Mouse (Mus musculus): ENCODE results near the gene Gm45021.

Gene Gm45021

DNA sequence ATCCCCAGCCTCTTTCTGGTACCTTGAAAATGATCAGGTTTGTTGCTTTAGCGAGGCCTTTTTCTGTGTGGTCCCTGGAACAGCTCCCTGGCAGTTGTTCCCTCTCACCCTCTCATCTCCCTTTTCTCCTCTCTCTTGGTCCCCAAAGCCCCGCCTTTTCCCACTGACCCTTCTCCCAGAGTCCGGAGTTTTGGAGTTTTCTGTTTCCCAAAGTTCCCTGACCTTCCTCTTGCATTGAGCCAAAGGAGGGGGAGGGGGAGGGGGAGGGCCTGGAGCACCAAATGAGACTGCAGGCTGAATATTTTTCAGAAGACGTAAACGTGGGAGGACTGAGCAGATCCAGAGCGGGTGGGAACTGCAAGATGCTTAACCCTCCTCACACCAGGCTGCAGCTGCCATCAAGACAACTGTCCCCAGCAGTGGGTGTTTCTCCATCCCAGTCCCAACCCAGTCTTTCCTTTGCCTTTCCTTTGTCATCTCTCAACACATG, 16.8 kb upstream of the Gm45021 start, which contains the start of gene Rarres2:
Gene Rarres2 (minus strand): TSS at position 218 of the 490 bp plus-strand sequence.
- peak; percentile 64 for DNase-seq (ENCODE audit: low spot score)

DNA sequence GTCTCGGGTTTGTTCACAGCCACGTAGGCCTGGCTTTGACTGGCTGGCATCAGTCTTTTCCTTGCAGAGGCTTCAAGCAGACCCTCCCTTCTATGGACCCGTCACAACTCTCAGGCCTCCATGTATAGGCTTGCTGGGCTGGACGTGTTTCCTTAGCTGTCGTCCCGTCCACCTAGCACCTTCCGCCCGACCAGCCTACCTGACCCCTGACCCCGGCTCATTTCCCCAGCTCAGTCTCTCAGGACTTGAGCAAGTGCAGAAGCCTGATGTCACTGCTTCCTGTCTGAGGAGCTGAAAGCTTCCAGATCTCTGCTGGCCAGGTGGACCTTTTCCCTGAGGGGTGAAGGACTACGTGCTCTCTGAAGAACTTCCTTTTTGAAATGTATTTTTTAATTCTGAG, 16.1 kb upstream of the Gm45021 start:
- DNase-seq (ENCODE audit: low spot score), result no peak

DNA sequence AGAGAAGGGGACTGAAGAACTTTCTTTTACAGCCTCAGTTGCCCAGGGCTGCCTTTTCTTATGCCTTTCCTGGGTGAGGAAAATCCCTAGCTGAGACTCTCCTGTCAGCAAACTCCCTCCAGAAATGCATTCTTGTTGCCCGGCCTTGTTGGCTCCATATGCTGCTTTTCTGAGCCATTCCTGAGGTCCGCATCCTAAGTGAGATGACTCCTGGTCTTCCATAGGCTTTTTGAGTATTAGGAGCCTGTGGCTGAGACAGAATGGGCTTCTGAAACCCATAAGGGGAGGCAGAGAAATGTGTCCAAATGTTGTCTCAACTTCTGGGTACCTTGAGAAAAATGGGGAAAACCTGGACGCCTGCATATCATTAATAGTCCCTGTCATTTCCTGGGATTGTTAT, 15.4 kb upstream of the Gm45021 start:
- DNase-seq (ENCODE audit: low spot score), result no peak

GRCm38 (mm10) chr6:48578736-48579135, 10.7 kb upstream of the Gm45021 start:
- DNase-seq (ENCODE audit: low spot score), result no peak

- peak; percentile 55 for DNase-seq (ENCODE audit: low spot score)
These were observed 10.2 kb upstream of the Gm45021 start for GRCm38 (mm10) chr6:48579215-48579648.

- no peak for DNase-seq (ENCODE audit: low spot score)
These were observed 8.2 kb upstream of the Gm45021 start for GRCm38 (mm10) chr6:48581257-48581656.

GRCm38 (mm10) chr6:48582037-48582436, 7.4 kb upstream of the Gm45021 start:
- DNase-seq (ENCODE audit: low spot score), result peak; percentile 48

GRCm38 (mm10) chr6:48591221-48591845, 1.9 kb downstream of the Gm45021 start:
- DNase-seq (ENCODE audit: low spot score), result no peak

- no peak for DNase-seq (ENCODE audit: low spot score)
These were observed 2.5 kb downstream of the Gm45021 start for GRCm38 (mm10) chr6:48591871-48592270.

GRCm38 (mm10) chr6:48593158-48594042, 4.0 kb downstream of the Gm45021 start, which contains the start of the genes Repin1 and Gm44965:
Gene Repin1, plus strand, starts transcription at chr6:48593883.
Gene Gm44965, plus strand, starts transcription at chr6:48593941.
- peak; percentile 89 for DNase-seq (ENCODE audit: low spot score)

DNA sequence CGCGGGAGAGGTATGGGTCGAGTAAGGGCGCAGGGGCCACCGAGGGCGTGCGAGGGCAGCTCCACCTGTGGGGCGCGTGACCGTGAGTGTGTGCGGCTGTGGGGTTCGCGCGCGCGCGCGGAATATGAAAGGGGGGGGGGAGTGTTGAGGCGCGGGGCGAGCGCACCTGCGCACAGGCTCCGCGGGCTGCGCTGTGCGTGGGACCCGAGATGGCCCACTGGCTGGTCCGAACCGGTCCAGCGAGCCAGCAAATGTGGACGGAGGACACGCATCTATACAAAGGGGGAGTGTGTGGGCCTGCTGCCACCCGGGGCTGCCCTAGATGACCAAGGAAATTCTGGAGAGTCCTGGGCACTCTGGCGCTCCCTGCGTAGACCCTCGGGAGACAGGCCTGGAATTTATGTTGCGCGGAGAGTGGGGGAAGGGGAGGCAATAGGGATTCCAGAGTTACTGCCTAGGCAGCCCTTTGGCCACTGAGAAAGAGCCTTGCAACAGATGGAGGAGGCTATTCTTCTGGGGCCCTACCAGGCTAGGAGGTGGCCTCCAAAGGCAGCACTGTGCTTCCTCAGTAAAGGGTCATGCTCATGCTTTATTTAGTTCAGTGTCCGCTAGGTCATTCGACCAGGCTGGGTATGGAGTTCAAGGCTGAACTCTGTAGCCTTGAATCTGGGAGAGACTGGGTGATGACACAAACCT, 4.8 kb downstream of the Gm45021 start:
- no peak for DNase-seq (ENCODE audit: low spot score)

- no peak for DNase-seq (ENCODE audit: low spot score)
These were observed 5.9 kb downstream of the Gm45021 start for GRCm38 (mm10) chr6:48595278-48595677.

DNA sequence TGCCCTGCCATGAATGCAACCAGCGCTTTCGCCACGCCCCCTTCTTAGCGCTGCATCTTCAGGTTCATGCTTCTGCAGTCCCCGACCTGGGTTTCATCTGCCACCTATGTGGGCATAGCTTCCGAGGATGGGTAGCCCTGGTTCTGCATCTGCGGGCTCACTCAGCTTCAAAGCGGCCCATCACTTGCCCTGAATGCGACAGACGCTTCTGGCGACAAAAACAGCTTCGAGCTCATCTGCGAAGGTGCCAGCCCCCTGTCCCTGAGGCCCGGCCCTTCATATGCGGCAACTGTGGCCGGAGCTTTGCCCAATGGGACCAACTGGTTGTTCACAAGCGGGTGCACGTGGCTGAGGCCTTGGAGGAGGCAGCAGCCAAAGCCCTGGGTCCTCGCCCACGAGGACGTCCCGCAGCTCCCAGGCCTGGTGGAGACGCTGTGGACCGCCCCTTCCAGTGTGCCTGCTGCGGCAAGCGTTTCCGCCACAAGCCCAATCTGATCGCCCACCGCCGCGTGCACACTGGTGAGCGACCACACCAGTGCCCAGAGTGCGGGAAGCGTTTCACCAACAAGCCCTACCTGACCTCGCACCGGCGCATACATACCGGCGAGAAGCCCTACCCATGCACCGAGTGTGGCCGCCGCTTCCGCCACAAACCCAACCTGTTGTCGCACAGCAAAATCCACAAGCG, 7.3 kb downstream of the Gm45021 start:
- no peak for DNase-seq (ENCODE audit: low spot score)

GRCm38 (mm10) chr6:48597233-48597625, 7.8 kb downstream of the Gm45021 start:
- DNase-seq (ENCODE audit: low spot score), result no peak

DNA sequence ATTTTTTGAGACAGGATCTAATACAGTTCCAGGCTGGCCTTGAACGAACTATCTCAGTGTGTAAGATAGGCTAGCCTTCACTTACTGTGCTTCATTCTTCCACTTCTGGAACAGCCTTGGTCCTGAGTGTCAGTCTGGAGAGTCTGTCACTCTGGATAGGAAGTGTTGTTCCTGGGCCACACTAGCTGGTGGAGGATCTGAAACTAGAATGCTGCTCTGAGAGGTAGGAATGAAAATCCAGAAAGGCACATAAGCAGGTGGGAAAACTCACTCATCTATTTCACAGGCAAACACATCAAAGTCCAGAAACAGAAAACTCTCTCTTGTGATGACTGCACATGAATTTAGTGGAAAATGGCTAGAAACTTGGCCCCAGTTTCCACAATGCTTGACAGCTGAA, 11.2 kb downstream of the Gm45021 start:
- DNase-seq (ENCODE audit: low spot score), result no peak

- peak; percentile 97 for DNase-seq (ENCODE audit: low spot score)
These were observed 12.1 kb downstream of the Gm45021 start, which contains the start of gene Zfp775 for GRCm38 (mm10) chr6:48601271-48602079. Gene Zfp775, plus strand, starts transcription at chr6:48602063.

DNA sequence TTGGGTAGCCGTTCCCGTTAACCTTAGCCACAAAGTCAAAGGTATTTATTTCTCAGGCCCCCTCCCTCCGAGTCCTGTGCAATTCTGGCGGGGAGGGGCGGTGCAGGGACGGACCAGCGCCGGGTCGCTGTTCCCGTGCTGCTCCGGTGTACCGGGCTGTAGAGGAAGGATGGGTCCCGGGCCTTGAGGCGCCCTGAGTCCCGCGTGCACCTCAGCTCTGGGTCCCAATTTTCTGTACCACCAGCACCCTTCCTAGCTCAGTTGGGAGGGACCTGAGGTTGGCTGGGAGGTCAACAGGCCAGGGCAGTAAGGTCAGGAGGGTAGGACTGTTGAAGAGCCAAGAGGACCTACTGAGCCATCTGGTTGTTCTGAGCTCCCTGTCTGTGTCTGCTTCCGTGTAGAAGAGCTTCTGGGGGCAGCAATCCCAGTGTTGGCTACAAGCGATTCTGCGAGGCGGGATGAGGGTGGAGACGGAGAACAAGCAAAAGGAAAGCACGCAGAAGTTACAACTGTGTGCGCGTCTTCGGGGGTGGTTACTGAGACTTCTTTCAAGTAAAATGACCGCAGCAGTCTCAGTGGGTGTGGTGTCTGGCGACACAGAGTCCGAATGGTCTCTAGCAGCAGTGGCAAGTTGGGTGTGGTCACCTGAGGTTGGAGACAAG, 12.8 kb downstream of the Gm45021 start:
- peak; percentile 15 for DNase-seq (ENCODE audit: low spot score)

GRCm38 (mm10) chr6:48608124-48608523, 18.7 kb downstream of the Gm45021 start:
- DNase-seq (ENCODE audit: low spot score), result no peak

- no peak for DNase-seq (ENCODE audit: low spot score)
These were observed 20.1 kb downstream of the Gm45021 start for GRCm38 (mm10) chr6:48609512-48609911.

DNA sequence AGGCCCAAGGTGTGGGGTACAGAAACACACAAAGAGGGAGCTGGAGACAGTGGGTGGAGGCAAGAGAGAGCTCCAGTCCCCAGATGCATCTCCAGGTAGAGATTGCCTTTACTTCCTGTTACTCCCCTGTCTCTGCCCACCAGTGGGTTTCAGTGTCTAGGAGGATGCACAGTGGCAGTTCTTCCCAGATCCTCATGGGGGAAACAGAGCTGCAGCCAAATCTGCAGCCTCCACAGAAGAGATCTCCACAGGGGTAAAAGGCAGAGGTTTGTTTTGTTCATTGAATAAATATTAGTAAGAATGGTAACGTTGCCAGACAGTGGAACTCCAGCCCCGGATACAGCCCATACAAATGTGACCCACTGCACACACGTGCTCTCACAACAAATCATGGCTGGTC, 21.2 kb downstream of the Gm45021 start:
- DNase-seq (ENCODE audit: low spot score), result no peak
